Mouse (Mus musculus): ENCODE measurements around the gene Olfr1444.

DNA sequence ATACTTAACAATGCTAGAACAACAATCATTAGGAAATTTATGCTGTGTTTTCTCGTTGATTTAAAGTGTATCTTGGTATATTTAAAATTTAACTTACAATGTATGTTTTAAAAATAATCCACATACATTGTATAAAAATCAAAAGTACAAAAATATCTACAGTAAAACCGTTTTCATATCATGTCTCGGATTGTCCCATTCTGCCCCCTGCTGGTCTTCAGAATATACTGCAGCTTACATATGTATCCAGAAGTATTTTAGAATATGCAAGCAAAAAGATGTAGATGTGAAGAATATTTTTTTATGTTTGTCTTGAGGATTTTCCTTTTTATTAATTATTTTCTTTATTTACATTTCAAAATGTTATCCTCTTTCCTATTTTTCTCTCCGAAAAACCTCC is 36.7 kb upstream of the Olfr1444 start:
- TF ChIP-seq POLR2A (IDR thresholded peaks at IDR 0.05; ENCODE audit: insufficient read depth, low read depth, low read length) = no peak
- TF ChIP-seq CTCF (IDR thresholded peaks at IDR 0.05; ENCODE audit: insufficient read depth, low read depth, low read length) = no peak

All from olfactory bulb, adult 2 months (tissue).